Mouse (Mus musculus) embryonic facial prominence, embryonic 15.5 days (tissue): ENCODE results near the gene Cbfb. TPM values are rescaled to one million over a fixed set of nuclear protein-coding genes. Genes with fewer than 3 reads are reported as not detected.
"Not testable (repeated sequence)": the region's sequence is repeated elsewhere in the genome, so short reads cannot be mapped to it uniquely, and the experiment has no call there.

Source experiments
- ATAC-seq: fragments of 200-750 bp; cut with Nextera tagmentation; 2 replicates; pipeline ENCODE4 v1.8.0; 2017; ENCODE audit warnings: low read depth, moderate TSS enrichment; ENCODE audit not compliant: insufficient number of reproducible peaks, low FRiP score, low TSS enrichment
- H3K27ac ChIP-seq: fragments of 300-500 bp; sonication (generic); replicated peaks from 2 replicates; pipeline ENCODE4 v1.5.1; 2015; ENCODE audit warnings: mild to moderate bottlenecking, inconsistent platforms
- H3K27me3 ChIP-seq: fragments of 300-500 bp; sonication (generic); 2 replicates; pipeline ENCODE4 v1.6.1; 2015; ENCODE audit warnings: inconsistent platforms
- H3K36me3 ChIP-seq: fragments of 300-500 bp; sonication (generic); 2 replicates; pipeline ENCODE4 v1.6.1; 2015; ENCODE audit warnings: mild to moderate bottlenecking, inconsistent platforms
- H3K4me1 ChIP-seq: fragments of 300-500 bp; sonication (generic); 2 replicates; pipeline ENCODE4 v1.6.1; 2015; ENCODE audit warnings: inconsistent platforms
- H3K4me2 ChIP-seq: fragments of 300-500 bp; sonication (generic); replicated peaks from 2 replicates; pipeline ENCODE4 v1.6.1; 2015; ENCODE audit warnings: mild to moderate bottlenecking, inconsistent platforms
- H3K4me3 ChIP-seq: fragments of 300-500 bp; sonication (generic); replicated peaks from 2 replicates; pipeline ENCODE4 v1.5.1; 2015; ENCODE audit warnings: mild to moderate bottlenecking, inconsistent platforms
- H3K9ac ChIP-seq: fragments of 300-500 bp; sonication (generic); 2 replicates; pipeline ENCODE4 v1.6.1; 2015; ENCODE audit warnings: inconsistent platforms
- H3K9me3 ChIP-seq: fragments of 300-500 bp; sonication (generic); replicated peaks from 2 replicates; pipeline ENCODE4 v1.6.1; 2016; ENCODE audit warnings: inconsistent platforms
- WGBS: fragments of 180-500 bp; shearing (Covaris S2); methylation state at CpG from one replicate; pipeline ENCODE4 v1.1.7; 2015; 5-methylcytosine and 5-hydroxymethylcytosine counted together
- polyA plus RNA-seq: library from polyadenylated mRNA; unstranded; fragments of >200 nt; fragmentation: Nextera tagmentation; extraction: Ambion mirVana; gene quantifications from 2 replicates; pipeline ENCODE4 v1.2.1, GENCODE M21; 2015

Gene Cbfb
- polyA plus RNA-seq, 1 experiment from 2014 or later = 79.1 TPM

- no peak overlapping the region for H3K4me2 ChIP-seq
- H3K27ac ChIP-seq = no peak overlapping the region
- no peak overlapping the region for H3K9ac ChIP-seq
- no peaks in the 10 kb centered on the region for H3K9me3 ChIP-seq
- peaks cover 31% of the 10 kb centered on the region for H3K4me1 ChIP-seq
- ATAC-seq = no peak
- H3K4me3 ChIP-seq = no peak overlapping the region
- H3K27me3 ChIP-seq = no peaks in the 10 kb centered on the region
- WGBS = 10% methylated on average over 3 of the region's 3 CpGs
- no peaks in the 10 kb centered on the region for H3K36me3 ChIP-seq
These were observed 9.3 kb upstream of the Cbfb start for GRCm38 (mm10) chr8:105161121-105161652.

- Histone ChIP-seq H3K4me1 (peaks cover 33% of the 10 kb centered on the region), H3K9ac (no peak overlapping the region), H3K4me2 (peak overlapping the region; percentile 27), H3K9me3 (no peaks in the 10 kb centered on the region), H3K36me3 (no peaks in the 10 kb centered on the region), H3K27ac (peak overlapping the region; percentile 87), H3K27me3 (no peaks in the 10 kb centered on the region), H3K4me3 (no peak overlapping the region)
- ATAC-seq = peak; percentile 80
- 6% methylated on average over 6 of the region's 6 CpGs for WGBS
These were observed 6.1 kb upstream of the Cbfb start for GRCm38 (mm10) chr8:105164272-105164902.

- Histone ChIP-seq H3K4me3 (no peak overlapping the region), H3K27ac (peak overlapping the region; percentile 87), H3K9ac (no peak overlapping the region), H3K36me3 (no peaks in the 10 kb centered on the region), H3K4me2 (no peak overlapping the region), H3K9me3 (no peaks in the 10 kb centered on the region), H3K27me3 (no peaks in the 10 kb centered on the region), H3K4me1 (peaks cover 33% of the 10 kb centered on the region)
- no peak for ATAC-seq
- 75% methylated on average over 2 of the region's 2 CpGs for WGBS
These were observed 5.3 kb upstream of the Cbfb start for GRCm38 (mm10) chr8:105165191-105165590.

- Histone ChIP-seq H3K4me1 (peaks cover 26% of the 10 kb centered on the region), H3K9ac (no peak overlapping the region), H3K27ac (no peak overlapping the region), H3K27me3 (no peaks in the 10 kb centered on the region), H3K4me2 (no peak overlapping the region), H3K9me3 (no peaks in the 10 kb centered on the region), H3K36me3 (no peaks in the 10 kb centered on the region), H3K4me3 (no peak overlapping the region)
- no peak for ATAC-seq
- 59% methylated on average over 2 of the region's 2 CpGs for WGBS
These were observed 3.4 kb upstream of the Cbfb start for GRCm38 (mm10) chr8:105167116-105167515.

GRCm38 (mm10) chr8:105169582-105169981, 892 bp upstream of the Cbfb start:
- no peak overlapping the region for H3K4me3 ChIP-seq
- no peak overlapping the region for H3K9ac ChIP-seq
- H3K27me3 ChIP-seq = no peaks in the 10 kb centered on the region
- no peak overlapping the region for H3K27ac ChIP-seq
- WGBS = 34% methylated on average over 3 of the region's 3 CpGs
- ATAC-seq = no peak
- peak overlapping the region; percentile 61; the same call in 1 of the 2 replicates for H3K4me2 ChIP-seq
- H3K9me3 ChIP-seq = no peaks in the 10 kb centered on the region
- peaks cover 22% of the 10 kb centered on the region for H3K4me1 ChIP-seq
- H3K36me3 ChIP-seq = no peaks in the 10 kb centered on the region

GRCm38 (mm10) chr8:105170041-105170380, 463 bp upstream of the Cbfb start:
- Histone ChIP-seq H3K27me3 (no peaks in the 10 kb centered on the region), H3K4me2 (peak overlapping the region; percentile 61), H3K4me1 (peaks cover 17% of the 10 kb centered on the region), H3K27ac (peak overlapping the region; percentile 99), H3K36me3 (no peaks in the 10 kb centered on the region), H3K9me3 (no peaks in the 10 kb centered on the region), H3K9ac (0 out of 2 replicates have a peak overlapping the region, but pooled peaks have one; percentile 9), H3K4me3 (peak overlapping the region; percentile 92)
- ATAC-seq = peak; percentile 5; the same call in 1 of the 2 replicates
- WGBS = under 1% methylated on average over 5 of the region's 5 CpGs

- no peaks in the 10 kb centered on the region for H3K9me3 ChIP-seq
- H3K27me3 ChIP-seq = no peaks in the 10 kb centered on the region
- H3K9ac ChIP-seq = peak overlapping the region; percentile 97
- peak overlapping the region; percentile 92 for H3K4me3 ChIP-seq
- ATAC-seq = peak; percentile 27
- peak overlapping the region; percentile 99 for H3K27ac ChIP-seq
- H3K36me3 ChIP-seq = no peaks in the 10 kb centered on the region
- peak overlapping the region; percentile 61 for H3K4me2 ChIP-seq
- H3K4me1 ChIP-seq = peaks cover 12% of the 10 kb centered on the region
- under 1% methylated on average over 67 of the region's 92 CpGs for WGBS
These were observed 885 bp downstream of the Cbfb start for GRCm38 (mm10) chr8:105171116-105172002.

- ATAC-seq = no peak
- H3K4me1 ChIP-seq = peaks cover 12% of the 10 kb centered on the region
- peak overlapping the region; percentile 61 for H3K4me2 ChIP-seq
- peak overlapping the region; percentile 92 for H3K4me3 ChIP-seq
- no peaks in the 10 kb centered on the region for H3K36me3 ChIP-seq
- no peaks in the 10 kb centered on the region for H3K9me3 ChIP-seq
- 18% methylated on average over 6 of the region's 6 CpGs for WGBS
- H3K9ac ChIP-seq = peak overlapping the region; percentile 97
- H3K27ac ChIP-seq = no peak overlapping the region; the same call in 1 of the 2 replicates
- no peaks in the 10 kb centered on the region for H3K27me3 ChIP-seq
These were observed 1.5 kb downstream of the Cbfb start for GRCm38 (mm10) chr8:105172003-105172362.

- not testable (repeated sequence) for H3K36me3 ChIP-seq, H3K9ac ChIP-seq, H3K4me3 ChIP-seq, H3K4me1 ChIP-seq, ATAC-seq, H3K4me2 ChIP-seq, H3K27ac ChIP-seq, H3K27me3 ChIP-seq, H3K9me3 ChIP-seq
- WGBS = 89% methylated on average over 3 of the region's 3 CpGs
These were observed 4.8 kb downstream of the Cbfb start for GRCm38 (mm10) chr8:105175287-105175686.

GRCm38 (mm10) chr8:105178211-105178800, 7.8 kb downstream of the Cbfb start:
- no peak for ATAC-seq
- no peak overlapping the region for H3K4me3 ChIP-seq
- H3K4me1 ChIP-seq = peaks cover 9% of the 10 kb centered on the region
- H3K4me2 ChIP-seq = no peak overlapping the region
- no peaks in the 10 kb centered on the region for H3K9me3 ChIP-seq
- 49% methylated on average over 6 of the region's 6 CpGs for whole genome bisulfite sequencing
- no peak overlapping the region for H3K27ac ChIP-seq
- no peak overlapping the region for H3K9ac ChIP-seq
- peaks cover 13% of the 10 kb centered on the region; the same call in 1 of the 2 replicates for H3K36me3 ChIP-seq
- H3K27me3 ChIP-seq = no peaks in the 10 kb centered on the region

GRCm38 (mm10) chr8:105182201-105182600, 11.7 kb downstream of the Cbfb start:
- H3K9ac ChIP-seq = no peak overlapping the region
- H3K27me3 ChIP-seq = no peaks in the 10 kb centered on the region
- 0 out of 2 replicates have a peak, but pooled peaks have one; percentile 15 for ATAC-seq
- no peak overlapping the region for H3K4me3 ChIP-seq
- H3K4me1 ChIP-seq = 0 out of 2 replicates have a peak, but pooled peaks cover 5% of the 10 kb centered on the region
- H3K9me3 ChIP-seq = no peaks in the 10 kb centered on the region
- H3K27ac ChIP-seq = no peak overlapping the region
- H3K36me3 ChIP-seq = peaks cover 13% of the 10 kb centered on the region; the same call in 1 of the 2 replicates
- no peak overlapping the region for H3K4me2 ChIP-seq
- WGBS = 33% methylated on average over 1 of the region's 1 CpGs
